Mouse (Mus musculus) retina, postnatal 1 day (tissue): ENCODE results near the gene 4930474N05Rik.
A peak's percentile ranks its signal among the peaks of the same experiment; 100 is the strongest.

ENCODE experiments used
- DNase-seq: peaks from one replicate; pipeline ENCODE4 v3.0.0-alpha.2; 2012

The 4930474N05Rik gene

DNA sequence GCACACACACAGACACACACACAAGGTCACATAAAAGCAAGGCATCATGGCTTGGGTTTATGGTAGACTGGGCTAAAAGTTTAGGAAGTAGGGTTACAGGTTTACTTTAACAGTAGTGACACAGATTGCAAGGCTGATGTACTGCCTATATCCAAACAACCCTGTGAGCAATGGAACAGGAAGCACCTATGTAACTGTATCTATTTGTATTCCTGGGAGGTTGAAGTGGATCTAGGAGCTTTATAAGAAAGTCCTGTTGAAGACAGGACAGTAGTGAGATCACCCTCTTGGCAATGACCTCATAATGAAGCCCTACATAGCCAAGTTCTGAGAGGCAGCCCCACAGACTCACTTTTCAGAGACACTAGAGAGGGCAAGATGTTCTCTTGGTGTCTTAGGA lies at the start of gene 4930474N05Rik:
TSS of gene 4930474N05Rik (plus strand) at position 301 of the 400 bp plus-strand sequence.
- DNase-seq: no peak

DNA sequence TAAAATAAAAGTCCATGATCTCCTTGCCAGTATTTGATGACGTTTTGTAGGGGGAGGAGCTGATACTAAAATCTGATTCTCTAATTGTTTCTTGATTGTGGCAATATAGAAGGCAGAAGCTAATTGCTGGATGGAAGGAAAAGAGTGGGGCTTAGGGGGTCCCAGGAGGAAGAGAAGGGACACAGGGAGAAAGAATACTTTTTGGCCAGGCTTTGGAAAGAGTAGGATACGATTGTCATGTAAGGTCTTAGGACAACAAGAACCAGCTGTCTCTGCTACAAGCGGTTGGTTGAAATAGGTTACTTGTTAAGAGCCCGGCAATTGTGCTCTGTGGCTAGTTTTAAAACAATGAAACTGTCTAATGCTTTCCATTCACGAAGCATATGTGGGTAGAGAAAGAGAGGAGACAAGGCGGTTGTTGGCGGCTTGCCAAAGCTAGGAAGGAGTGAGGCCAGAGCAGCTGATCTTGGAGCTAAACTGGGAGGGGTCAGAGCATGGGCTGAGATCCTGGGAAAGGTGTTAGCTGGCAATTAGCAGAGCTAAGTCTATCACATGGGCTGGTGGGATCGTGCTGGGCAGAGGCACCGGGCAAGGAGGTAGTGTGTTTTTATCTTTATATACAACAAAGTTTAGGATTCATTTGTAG lies 45.8 kb upstream of the 4930474N05Rik start:
- DNase-seq: peak; percentile 96

DNA sequence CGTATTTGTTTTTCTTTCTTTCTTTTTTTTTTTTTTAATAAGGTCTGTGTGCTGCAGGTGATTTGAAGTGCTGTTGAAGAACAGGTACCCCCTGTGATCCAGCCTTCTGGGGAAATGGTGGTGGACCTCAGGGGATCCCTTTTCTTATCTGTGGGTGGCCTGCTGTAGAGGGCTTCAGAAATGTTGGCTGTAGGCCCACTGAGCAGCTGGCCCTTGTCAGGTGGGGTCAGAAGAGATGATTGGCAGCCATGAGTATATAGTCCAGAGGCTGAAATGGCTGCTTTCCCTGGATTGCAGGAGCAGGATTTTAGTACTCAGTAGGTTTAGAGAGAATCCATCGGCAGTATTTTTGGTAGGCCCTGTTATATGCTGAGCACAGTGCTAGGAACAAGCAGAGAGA lies 41.4 kb upstream of the 4930474N05Rik start:
- DNase-seq: no peak

DNA sequence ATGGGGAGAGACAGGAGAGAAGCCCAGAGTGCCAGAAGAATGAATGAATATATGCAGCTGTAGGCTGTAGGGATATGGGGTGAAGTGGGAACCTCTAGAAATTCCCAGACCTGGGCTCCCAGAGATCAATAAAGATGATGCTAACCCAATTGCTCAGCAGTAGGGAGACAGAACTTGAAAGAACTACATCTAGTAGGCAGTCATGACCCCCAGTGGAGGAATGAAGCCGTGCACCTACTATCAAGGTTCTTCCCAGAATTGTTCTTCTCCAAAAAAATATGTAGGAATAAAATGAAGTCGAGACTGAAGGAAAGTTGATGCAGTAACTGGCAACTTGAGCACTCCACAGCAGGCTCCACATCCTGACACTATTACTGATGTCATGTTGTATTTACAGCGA lies 3.8 kb downstream of the 4930474N05Rik start:
- no peak for DNase-seq

DNA sequence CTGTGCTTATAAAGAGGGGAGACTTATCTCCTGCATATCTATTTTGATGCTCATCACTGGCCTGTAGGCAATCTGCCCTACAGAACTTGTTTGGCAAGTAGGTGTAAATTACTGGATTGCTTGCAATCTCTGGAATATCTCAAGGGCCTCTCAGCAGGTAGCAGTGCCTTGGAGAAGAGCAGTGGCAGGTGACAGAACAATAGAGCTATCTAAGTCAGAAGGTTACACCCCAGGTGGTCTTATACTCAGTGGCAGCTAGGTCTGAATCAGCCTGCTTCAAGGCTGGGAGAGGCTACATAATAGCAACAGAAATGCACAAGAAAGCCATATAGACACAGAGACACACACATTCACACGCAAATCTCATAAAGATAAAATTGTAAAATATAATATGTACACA lies 4.9 kb downstream of the 4930474N05Rik start:
- no peak for DNase-seq

DNA sequence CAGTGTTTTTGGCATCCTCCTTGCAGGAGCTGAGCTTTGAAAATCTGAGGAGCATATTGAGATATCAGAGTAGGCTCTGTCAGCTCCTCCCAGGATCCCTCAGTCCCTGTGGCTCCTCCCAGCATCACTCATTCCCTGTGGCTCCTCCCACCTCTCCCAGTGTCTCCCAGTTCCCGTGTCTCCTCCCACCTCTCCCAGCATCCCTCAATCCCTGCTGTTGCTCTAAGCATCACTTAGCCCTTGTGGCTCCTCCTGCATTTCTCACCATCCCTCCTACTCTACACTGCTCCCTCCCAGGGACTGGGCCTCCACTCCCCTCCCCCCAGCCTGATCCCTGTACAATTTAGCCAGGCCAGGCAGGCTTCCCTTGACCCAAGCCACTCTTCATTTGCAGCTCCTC lies 6.0 kb downstream of the 4930474N05Rik start:
- no peak for DNase-seq

DNA sequence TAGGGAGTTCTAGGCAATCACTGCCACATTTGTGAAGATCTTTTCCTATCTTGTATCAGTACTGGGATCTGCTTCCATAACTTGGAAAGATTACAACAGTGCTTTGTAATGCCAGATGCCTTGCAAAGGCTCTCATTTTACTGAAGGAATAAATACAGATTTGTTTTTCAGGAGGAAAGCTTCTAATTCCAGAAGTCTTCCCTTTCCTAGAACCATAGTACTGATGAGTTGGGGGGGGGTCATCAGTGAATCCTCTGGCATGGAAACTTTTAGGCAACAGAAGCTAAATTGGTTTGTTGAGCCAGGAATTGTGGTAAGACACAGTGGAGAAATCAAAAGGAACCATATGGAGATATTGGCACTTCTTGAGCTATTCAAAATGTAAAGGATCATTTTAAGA lies 19.8 kb downstream of the 4930474N05Rik start:
- no peak for DNase-seq

DNA sequence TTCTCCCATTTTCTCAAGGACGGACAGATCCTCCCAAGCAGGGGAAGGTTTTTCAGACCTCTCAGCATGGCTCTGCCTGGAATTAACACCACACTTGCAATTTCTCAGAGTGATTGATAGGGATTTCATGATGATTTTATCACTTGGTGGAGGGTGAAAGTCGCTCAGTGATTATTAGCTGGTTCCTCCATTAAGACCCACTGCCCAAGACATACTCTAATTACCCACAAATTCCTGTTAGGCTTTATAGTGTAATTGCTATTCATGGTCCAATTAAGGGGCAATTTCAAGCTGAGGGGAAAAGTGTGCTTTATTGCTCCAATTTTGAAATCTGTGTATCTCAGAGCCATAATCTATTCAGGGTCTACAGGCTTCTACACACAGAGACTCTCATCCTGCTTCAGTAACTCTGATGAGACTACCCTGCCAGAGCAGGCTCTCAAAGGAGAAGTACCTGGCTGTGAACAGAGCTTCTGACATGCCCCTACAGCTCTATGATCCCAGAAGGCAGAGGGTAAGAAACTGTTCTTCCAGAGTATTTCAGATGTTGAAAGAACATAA lies 29.1 kb downstream of the 4930474N05Rik start:
- DNase-seq: no peak

DNA sequence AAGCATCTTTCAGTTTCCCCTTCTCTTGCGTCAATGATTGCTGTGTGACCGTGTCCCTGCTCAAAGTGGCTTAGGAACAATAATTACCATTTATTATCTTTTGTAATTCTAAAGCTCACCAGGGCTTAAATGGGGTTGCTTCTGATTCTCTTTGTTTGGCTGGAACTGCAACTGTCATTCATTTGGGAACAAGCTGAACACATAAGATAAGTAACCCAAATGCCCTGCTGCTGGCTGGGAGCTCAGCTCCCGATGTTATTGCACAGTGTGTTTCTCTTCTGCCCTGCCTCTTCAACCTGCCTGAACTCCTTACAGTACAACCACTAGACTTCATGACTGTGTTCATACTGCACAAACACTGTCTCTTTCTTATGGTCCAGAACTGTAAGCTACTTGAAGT lies 41.0 kb downstream of the 4930474N05Rik start:
- no peak for DNase-seq

DNA sequence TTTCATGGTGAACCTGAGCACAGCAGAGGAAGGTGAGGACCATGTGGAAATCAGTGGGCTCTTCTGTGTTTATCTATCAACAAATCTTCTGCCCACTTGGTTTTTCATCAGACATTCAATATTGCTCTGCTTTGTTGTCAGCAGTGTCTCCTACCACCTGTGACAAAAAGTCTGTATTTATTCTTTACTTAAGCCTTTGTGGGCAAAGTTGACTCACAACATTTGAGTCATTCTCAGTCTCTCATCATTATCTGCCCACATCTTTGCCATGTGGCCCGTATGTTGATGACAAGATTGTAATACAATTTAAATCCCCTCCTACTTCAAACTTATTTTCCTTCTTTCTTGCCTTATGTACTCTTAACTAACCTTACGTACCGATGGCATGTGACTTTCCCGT lies 43.0 kb downstream of the 4930474N05Rik start:
- no peak for DNase-seq

DNA sequence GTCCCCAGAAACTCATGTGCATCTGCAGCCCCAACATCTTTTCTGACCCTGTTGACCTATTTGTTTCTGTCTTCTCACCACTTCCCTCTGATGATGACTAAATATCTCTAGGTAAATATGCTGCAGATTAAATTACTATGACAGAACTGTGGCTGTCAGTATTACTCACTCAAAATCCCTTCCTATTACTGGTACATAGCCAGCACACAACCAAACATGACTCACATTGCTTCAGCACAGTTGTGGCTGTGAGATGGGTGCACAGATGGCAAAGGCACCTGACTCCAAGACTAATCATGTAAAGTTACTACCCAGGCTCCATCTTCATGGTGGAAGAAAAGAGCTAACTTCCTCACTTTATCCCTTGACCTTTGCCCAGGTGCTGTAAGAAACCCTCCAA lies 50.5 kb downstream of the 4930474N05Rik start:
- DNase-seq: no peak
